Mouse (Mus musculus) heart, adult 2 months (tissue): ENCODE measurements around the gene Olfr447.

Experiments
- CTCF ChIP-seq: fragments of 200-600 bp; IDR thresholded peaks from 2 replicates; pipeline ENCODE4 v1.8.1; 2022; ENCODE audit warnings: antibody characterized with exemption, mild to moderate bottlenecking, moderate library complexity
- POLR2A ChIP-seq: fragments of 200-500 bp; IDR thresholded peaks from 2 replicates; pipeline ENCODE4 v1.6.1; 2011; ENCODE audit warnings: mild to moderate bottlenecking, low read depth, low read length, control low read depth; ENCODE audit not compliant: insufficient read depth

- TF ChIP-seq POLR2A = no peak
- no peak for TF ChIP-seq CTCF
These were observed 8.3 kb upstream of the Olfr447 start for GRCm38 (mm10) chr6:42900345-42900744.
